ENCODE assay signal across 20 mouse cellular contexts in the genomic region with DNA sequence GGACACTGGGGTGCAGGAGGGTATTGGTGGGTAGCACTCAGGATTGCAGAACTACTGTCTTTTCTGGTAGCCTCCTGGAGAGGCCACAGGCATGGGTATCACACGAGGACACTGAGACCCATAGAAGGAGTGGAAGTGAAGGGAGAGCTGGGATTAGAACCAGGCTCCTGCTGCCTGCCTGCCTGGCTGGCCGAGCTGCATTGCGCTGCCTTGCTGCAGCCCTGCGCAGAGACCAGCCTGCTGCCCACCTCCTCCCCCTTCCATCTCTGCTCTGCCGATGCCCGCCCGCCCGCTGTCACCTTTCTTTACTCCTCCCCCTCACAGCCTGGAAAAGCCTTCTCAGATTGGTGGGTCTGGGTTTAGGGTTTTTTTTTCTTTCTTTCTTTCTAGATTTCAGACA. TPM values are rescaled to one million over a fixed set of nuclear protein-coding genes. Genes with fewer than 3 reads are reported as not detected.
DNase-seq lines count a peak whose midpoint lies in the region; ATAC-seq lines count a peak whose summit lies in the region.
"Had no signal": no experiment of that assay in that cellular context is flagged by ENCODE, and none has a peak within 500 bp of the region (broad histone marks: within the 10 kb centered on the region; RNA-seq: fewer than 3 reads in every experiment).

No protein-coding gene starts in this region.

- peak overlapping the region; percentile 50 for H3K9ac ChIP-seq in midbrain, embryonic 13.5 days (replicated peaks)
- peak overlapping the region; percentile 59 for H3K9ac ChIP-seq in hindbrain, embryonic 16.5 days (ENCODE audit: low read depth, low read length)
- H3K9ac ChIP-seq: limb, embryonic 15.5 days; lung, embryonic 14.5 days; stomach, embryonic 15.5 days had no signal

- peaks cover 36% of the 10 kb centered on the region for H3K27me3 ChIP-seq in midbrain, embryonic 13.5 days
- peaks cover 63% of the 10 kb centered on the region for H3K27me3 ChIP-seq in midbrain, embryonic 10.5 days (ENCODE audit: low read depth, poor library complexity, severe bottlenecking)
- H3K27me3 ChIP-seq in hindbrain, embryonic 16.5 days (replicated peaks; ENCODE audit: control insufficient read depth, insufficient read depth, low read length): peaks cover 2% of the 10 kb centered on the region

- H3K36me3 ChIP-seq in midbrain, embryonic 13.5 days: peaks cover 5% of the 10 kb centered on the region; the same call in 1 of the 2 replicates
- H3K36me3 ChIP-seq in midbrain, embryonic 10.5 days: no peaks in the 10 kb centered on the region
- 0 out of 2 replicates have a peak, but pooled peaks cover 4% of the 10 kb centered on the region for H3K36me3 ChIP-seq in hindbrain, embryonic 16.5 days (ENCODE audit: control insufficient read depth, insufficient read depth, low read length)
- H3K36me3 ChIP-seq: embryonic facial prominence, embryonic 10.5 days; limb, embryonic 15.5 days; stomach, embryonic 15.5 days had no signal

- no peak for ATAC-seq in cerebellum, adult (ENCODE audit: insufficient number of reproducible peaks, low FRiP score, low TSS enrichment)
- no peak for ATAC-seq in midbrain, embryonic 13.5 days
- ATAC-seq in hindbrain, embryonic 16.5 days: peak; percentile 18; the same call in 1 of the 2 replicates
- ATAC-seq in megakaryocyte, adult 5-6 weeks (ENCODE audit: poor library complexity, severe bottlenecking): no peak
- ATAC-seq: Patski had no signal

- peak overlapping the region; percentile 75 for H3K4me2 ChIP-seq in midbrain, embryonic 13.5 days (replicated peaks)
- peak overlapping the region; percentile 83 for H3K4me2 ChIP-seq in hindbrain, embryonic 16.5 days (ENCODE audit: low read length)
- H3K4me2 ChIP-seq: limb, embryonic 15.5 days; lung, embryonic 14.5 days; stomach, embryonic 15.5 days had no signal

- 42% methylated on average over 8 of the region's 8 CpGs for whole genome bisulfite sequencing in midbrain, embryonic 13.5 days
- 50% methylated on average over 8 of the region's 8 CpGs for WGBS in midbrain, embryonic 10.5 days
- 22% methylated on average over 8 of the region's 8 CpGs for WGBS in hindbrain, embryonic 16.5 days

- H3K4me3 ChIP-seq in midbrain, embryonic 13.5 days (replicated peaks): peak overlapping the region; percentile 69
- no peak overlapping the region for H3K4me3 ChIP-seq in midbrain, embryonic 10.5 days
- peak overlapping the region; percentile 89 for H3K4me3 ChIP-seq in hindbrain, embryonic 16.5 days (ENCODE audit: low read length)
- H3K4me3 ChIP-seq: embryonic facial prominence, embryonic 10.5 days; limb, embryonic 15.5 days; stomach, embryonic 15.5 days had no signal

- H3K4me1 ChIP-seq in midbrain, embryonic 13.5 days (replicated peaks): peaks cover 66% of the 10 kb centered on the region
- peaks cover 32% of the 10 kb centered on the region for H3K4me1 ChIP-seq in midbrain, embryonic 10.5 days
- H3K4me1 ChIP-seq in hindbrain, embryonic 16.5 days (ENCODE audit: control insufficient read depth, insufficient read depth, low read depth, low read length): peaks cover 43% of the 10 kb centered on the region

- peak; percentile 37 for DNase-seq in cerebellum, adult 11 months
- DNase-seq in midbrain, embryonic 10.5 days (ENCODE audit: low spot score): no peak
- DNase-seq in thymus, postnatal 14 days: no peak
- DNase-seq in layer of hippocampus, adult 9-11 months: no peak
- DNase-seq: gastrocnemius, postnatal 36 days; kidney, postnatal 10 days; lung, embryonic 14.5 days; thymus, postnatal 4 days had no signal

- no peaks in the 10 kb centered on the region for H3K9me3 ChIP-seq in midbrain, embryonic 13.5 days
- no peaks in the 10 kb centered on the region for H3K9me3 ChIP-seq in midbrain, embryonic 10.5 days (replicated peaks)
- no peaks in the 10 kb centered on the region for H3K9me3 ChIP-seq in hindbrain, embryonic 16.5 days (ENCODE audit: control insufficient read depth, low read length)
- H3K9me3 ChIP-seq: embryonic facial prominence, embryonic 10.5 days; limb, embryonic 15.5 days; stomach, embryonic 15.5 days had no signal

- no peak overlapping the region for H3K27ac ChIP-seq in midbrain, embryonic 13.5 days
- no peak overlapping the region for H3K27ac ChIP-seq in midbrain, embryonic 10.5 days (replicated peaks)
- no peak overlapping the region for H3K27ac ChIP-seq in hindbrain, embryonic 16.5 days (ENCODE audit: low read depth, low read length)
- H3K27ac ChIP-seq: embryonic facial prominence, embryonic 10.5 days; limb, embryonic 15.5 days; stomach, embryonic 15.5 days had no signal

RNA-seq across cellular contexts. Expression of a gene that starts 4.0 kb away (rescaled TPM):
- 8.0 and 8.5 TPM in 2 replicates for polyA plus RNA-seq in midbrain, embryonic 13.5 days (2015; fragmentation: Nextera tagmentation; extraction: Ambion mirVana)
- 0.37 and 1.3 TPM in 2 replicates for polyA plus RNA-seq in midbrain, embryonic 10.5 days (2016; fragmentation: Nextera tagmentation; extraction: Ambion mirVana)
- polyA plus RNA-seq in hindbrain, embryonic 16.5 days (2015; fragmentation: Nextera tagmentation; extraction: Ambion mirVana): 13.4 and 14.5 TPM in 2 replicates
- total RNA-seq in megakaryocyte, adult 5-6 weeks (2015): 0.04 TPM in 1 of 2 replicates, not detected in the other
- total RNA-seq in megakaryocyte, adult 5-6 weeks (2017): 0.04 TPM in 2 replicates
- polyA plus RNA-seq: heart, embryonic 14.5 days had no signal

RNA-seq across cellular contexts. Expression of a gene that starts 24.1 kb away (rescaled TPM):
- polyA plus RNA-seq in midbrain, embryonic 13.5 days (2015; fragmentation: Nextera tagmentation; extraction: Ambion mirVana): not detected in 2 replicates
- polyA plus RNA-seq in midbrain, embryonic 10.5 days (2016; fragmentation: Nextera tagmentation; extraction: Ambion mirVana): not detected in 2 replicates
- 0.19 and 1.9 TPM in 2 replicates for polyA plus RNA-seq in hindbrain, embryonic 16.5 days (2015; fragmentation: Nextera tagmentation; extraction: Ambion mirVana)
- total RNA-seq in megakaryocyte, adult 5-6 weeks (2015): not detected in 2 replicates
- not detected in 2 replicates for total RNA-seq in megakaryocyte, adult 5-6 weeks (2017)
- total RNA-seq: layer of hippocampus, postnatal 25 days had no signal
- polyA plus RNA-seq: heart, embryonic 14.5 days; intestine, embryonic 14.5 days; Patski; small intestine, adult 2 months had no signal
